Mouse (Mus musculus) forebrain, embryonic 11.5 days (tissue): ENCODE data around the gene Dock1. TPM values are rescaled to one million over a fixed set of nuclear protein-coding genes. Genes with fewer than 3 reads are reported as not detected.

Experiments used
- ATAC-seq: fragments of 200-750 bp; cut with Nextera tagmentation; replicated peaks from 2 replicates; pipeline ENCODE4 v1.8.0; 2017; ENCODE audit warnings: moderate TSS enrichment; ENCODE audit not compliant: low FRiP score
- DNase-seq: peaks from one replicate; pipeline ENCODE4 v3.0.0-alpha.2; 2017; ENCODE audit warnings: low spot score
- H3K27ac ChIP-seq: fragments of 300-500 bp; sonication (generic); 2 replicates; pipeline ENCODE4 v1.5.1; 2014; ENCODE audit warnings: low read depth, low read length
- H3K27me3 ChIP-seq: fragments of 300-500 bp; sonication (generic); 2 replicates; pipeline ENCODE4 v1.6.1; 2014; ENCODE audit warnings: mild to moderate bottlenecking, low read length, mixed read lengths; ENCODE audit not compliant: control insufficient read depth, insufficient read depth
- H3K36me3 ChIP-seq: fragments of 300-500 bp; sonication (generic); 2 replicates; pipeline ENCODE4 v1.6.1; 2014; ENCODE audit warnings: mild to moderate bottlenecking, low read length, moderate library complexity, mixed read lengths; ENCODE audit not compliant: control insufficient read depth, insufficient read depth
- H3K4me1 ChIP-seq: fragments of 300-500 bp; sonication (generic); replicated peaks from 2 replicates; pipeline ENCODE4 v1.6.1; 2014; ENCODE audit warnings: low read length, mixed read lengths; ENCODE audit not compliant: control insufficient read depth, insufficient read depth
- H3K4me2 ChIP-seq: fragments of 300-500 bp; sonication (generic); 2 replicates; pipeline ENCODE4 v1.6.1; 2014; ENCODE audit warnings: low read depth, mild to moderate bottlenecking, low read length, moderate library complexity, mixed read lengths; ENCODE audit not compliant: severe bottlenecking
- H3K4me3 ChIP-seq: fragments of 300-500 bp; sonication (generic); 2 replicates; pipeline ENCODE4 v1.5.1; 2014; ENCODE audit warnings: low read depth, low read length
- H3K9ac ChIP-seq: fragments of 300-500 bp; sonication (generic); 2 replicates; pipeline ENCODE4 v1.6.1; 2014; ENCODE audit warnings: low read length
- H3K9me3 ChIP-seq: fragments of 300-500 bp; sonication (generic); 2 replicates; pipeline ENCODE4 v1.6.1; 2016; ENCODE audit warnings: low read length, mixed read lengths; ENCODE audit not compliant: control insufficient read depth
- WGBS: fragments of 180-500 bp; shearing (Covaris S2); extraction: QIAGEN DNeasy Blood & Tissue Kit; methylation state at CpG from one replicate; pipeline ENCODE4 v1.1.7; 2014; 5-methylcytosine and 5-hydroxymethylcytosine counted together
- polyA plus RNA-seq: library from polyadenylated mRNA; unstranded; fragments of >200 nt; fragmentation: Nextera tagmentation; extraction: Ambion mirVana; gene quantifications from 2 replicates; pipeline ENCODE4 v1.2.1, GENCODE M21; 2014

Dock1 gene
- 24.5 and 26.5 TPM in 2 replicates for polyA plus RNA-seq

DNA sequence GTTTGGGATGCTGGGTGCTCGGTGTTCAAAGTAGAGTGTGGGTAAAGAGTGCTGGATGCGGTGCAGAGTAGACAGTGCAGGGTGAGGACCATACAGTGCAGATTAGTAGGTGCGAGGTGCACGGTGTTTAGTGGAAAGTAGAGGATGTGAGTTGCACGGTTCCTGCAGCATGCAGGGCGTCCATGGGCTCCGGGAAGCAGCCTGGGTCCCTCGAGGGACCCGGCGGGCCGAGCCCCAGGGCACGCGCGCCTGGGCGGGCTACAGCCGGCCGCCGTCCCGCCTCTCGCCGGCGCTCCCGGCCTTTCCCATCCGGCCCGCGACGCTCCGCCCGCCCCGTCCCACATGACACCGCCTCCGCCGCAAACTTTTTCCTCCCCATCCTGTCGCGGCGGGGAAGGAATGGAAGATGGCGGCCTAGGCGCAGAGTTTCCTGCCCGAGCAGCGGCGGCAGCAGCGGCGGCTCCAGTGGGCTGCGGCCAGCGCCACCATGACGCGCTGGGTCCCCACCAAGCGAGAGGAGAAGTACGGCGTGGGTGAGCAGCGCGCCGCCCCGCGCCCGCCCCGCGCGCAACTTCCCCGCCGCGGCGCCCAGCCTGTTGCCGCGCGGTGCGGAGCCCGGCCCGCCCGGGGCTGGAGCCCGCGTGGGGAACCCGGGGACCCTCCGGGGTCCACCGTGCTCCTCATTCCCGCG lies at the start of gene Dock1:
TSS of gene Dock1 (plus strand) at position 343 of the 691 bp plus-strand sequence.
- no peaks in the 10 kb centered on the region; the same call in 1 of the 2 replicates for H3K27me3 ChIP-seq
- DNase-seq, result peak; percentile 83
- ATAC-seq, result peak; percentile 91
- peak within 1 kb of the TSS; percentile 25; the same call in 1 of the 2 replicates for H3K27ac ChIP-seq
- H3K9ac ChIP-seq, result peak within 1 kb of the TSS; percentile 93
- peak within 1 kb of the TSS; percentile 56 for H3K4me3 ChIP-seq
- no peaks in the 10 kb centered on the region for H3K9me3 ChIP-seq
- H3K4me2 ChIP-seq, result peak within 1 kb of the TSS; percentile 90
- no peaks in the 10 kb centered on the region for H3K36me3 ChIP-seq
- H3K4me1 ChIP-seq, result peaks cover 5% of the 10 kb centered on the region; the same call in 1 of the 2 replicates
- 2% methylated on average over 72 of the region's 77 CpGs for WGBS

DNA sequence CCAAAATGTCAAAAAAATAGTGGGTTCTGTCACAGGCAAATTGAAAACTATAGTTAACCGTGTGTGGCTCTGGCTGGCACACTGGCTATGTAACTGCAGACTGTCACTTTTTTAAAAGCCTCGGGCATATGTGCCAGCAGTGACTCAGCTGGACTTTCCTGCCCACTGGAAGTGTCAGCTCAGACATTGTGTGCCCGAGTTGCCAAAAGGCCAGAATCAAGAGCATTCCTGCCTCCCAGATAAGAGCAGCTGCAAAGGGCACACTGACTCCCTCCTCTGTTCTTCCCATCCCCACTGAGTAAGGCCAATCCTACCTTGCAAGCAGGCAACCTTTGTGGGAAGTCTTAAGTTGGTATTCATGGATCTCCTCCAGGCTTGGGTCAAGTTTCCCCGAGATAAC lies 42.5 kb upstream of the Dock1 start:
- ATAC-seq (no peak), DNase-seq (no peak)

DNA sequence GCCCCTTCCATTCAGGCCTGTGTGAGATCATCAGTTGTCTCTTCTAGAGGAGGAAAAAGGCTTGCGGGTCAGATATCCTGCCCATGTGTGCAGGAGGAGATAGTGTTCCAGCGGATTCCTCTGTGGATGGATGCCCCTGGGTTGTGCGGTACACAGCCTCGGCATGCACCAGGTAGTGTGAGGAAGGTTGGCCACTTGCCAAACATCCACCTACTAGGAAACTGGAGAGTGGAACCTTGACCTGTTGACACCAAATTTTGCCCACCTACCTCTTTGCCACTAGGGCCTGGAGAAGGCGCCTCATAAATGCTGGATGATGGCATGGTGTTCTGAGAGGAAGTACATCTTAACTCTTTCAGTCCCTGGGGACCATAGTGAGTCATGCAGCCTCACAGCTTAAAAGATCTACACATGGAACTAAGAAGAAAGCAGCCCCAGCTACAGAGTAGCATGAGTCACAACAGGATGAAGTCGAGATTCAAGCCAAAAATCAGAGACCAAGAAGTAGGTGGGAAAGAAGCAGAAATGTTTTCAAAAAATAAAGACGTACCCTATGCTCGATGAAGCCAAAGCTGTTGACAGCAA lies 20.1 kb upstream of the Dock1 start:
- Histone ChIP-seq H3K36me3 (no peaks in the 10 kb centered on the region), H3K27me3 (no peaks in the 10 kb centered on the region), H3K4me1 (no peaks in the 10 kb centered on the region), H3K4me3 (no peak overlapping the region), H3K27ac (no peak overlapping the region), H3K9me3 (no peaks in the 10 kb centered on the region), H3K9ac (no peak overlapping the region), H3K4me2 (no peak overlapping the region)
- ATAC-seq (no peak), DNase-seq (no peak)
- WGBS, result 85% methylated on average over 8 of the region's 8 CpGs

More for the DNA sequence above, 42.5 kb upstream of the Dock1 start:
- H3K36me3 ChIP-seq, result no peaks in the 10 kb centered on the region
- no peak overlapping the region for H3K27ac ChIP-seq
- H3K4me2 ChIP-seq, result no peak overlapping the region
- no peaks in the 10 kb centered on the region for H3K27me3 ChIP-seq
- no peak overlapping the region for H3K9ac ChIP-seq
- no peaks in the 10 kb centered on the region for H3K4me1 ChIP-seq
- WGBS, result 89% methylated on average over 4 of the region's 4 CpGs
- no peak overlapping the region for H3K4me3 ChIP-seq
- H3K9me3 ChIP-seq, result no peaks in the 10 kb centered on the region

DNA sequence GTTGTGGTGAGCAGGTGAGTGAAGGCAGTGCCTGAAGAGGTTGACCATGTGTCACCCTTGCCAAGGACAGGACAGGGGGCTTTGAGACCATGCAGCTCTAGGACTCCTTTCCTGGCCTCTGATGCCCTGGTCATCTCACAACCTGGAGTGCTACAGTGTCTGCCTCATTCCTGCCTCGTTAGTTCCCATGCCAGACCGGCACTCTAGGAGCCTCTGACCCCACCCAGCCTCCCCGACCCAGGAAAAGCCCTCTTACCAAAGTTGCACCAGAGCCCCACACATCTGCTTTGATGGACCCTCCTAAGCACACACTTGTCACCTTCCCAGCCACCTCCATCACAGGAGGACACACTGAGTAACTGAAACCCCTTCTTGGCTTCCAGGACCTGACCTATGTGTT lies 19.4 kb upstream of the Dock1 start:
- DNase-seq, result no peak
- no peaks in the 10 kb centered on the region for H3K4me1 ChIP-seq
- H3K9ac ChIP-seq, result no peak overlapping the region
- no peak overlapping the region for H3K4me3 ChIP-seq
- 90% methylated on average over 3 of the region's 3 CpGs for WGBS
- H3K27ac ChIP-seq, result no peak overlapping the region
- no peaks in the 10 kb centered on the region for H3K9me3 ChIP-seq
- no peak overlapping the region for H3K4me2 ChIP-seq
- no peaks in the 10 kb centered on the region for H3K36me3 ChIP-seq
- H3K27me3 ChIP-seq, result no peaks in the 10 kb centered on the region
- no peak for ATAC-seq

DNA sequence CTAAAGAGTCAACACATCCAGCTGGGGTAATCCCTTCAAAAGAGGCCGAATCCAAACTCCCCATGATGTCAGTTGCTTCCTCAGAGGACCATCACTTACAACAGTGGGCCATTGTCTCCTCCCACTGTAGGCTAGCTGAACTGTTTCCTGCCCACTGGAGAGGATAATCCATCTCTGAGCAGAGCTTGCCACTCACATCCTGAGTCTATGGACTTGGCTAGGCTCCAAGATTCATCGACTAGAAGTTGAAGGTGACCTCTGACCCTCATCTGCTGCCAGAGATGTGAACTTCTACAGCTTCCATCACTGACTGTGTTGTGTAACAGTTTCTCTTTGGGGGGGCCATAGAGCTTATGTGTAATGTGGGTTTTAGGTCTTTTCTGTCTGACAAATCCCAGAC lies 7.2 kb upstream of the Dock1 start:
- ATAC-seq (no peak), DNase-seq (peak; percentile 21)
- H3K27me3 ChIP-seq, result no peaks in the 10 kb centered on the region
- WGBS, result 27% methylated on average over 2 of the region's 2 CpGs
- no peak overlapping the region for H3K4me3 ChIP-seq
- H3K4me1 ChIP-seq, result no peaks in the 10 kb centered on the region
- H3K36me3 ChIP-seq, result no peaks in the 10 kb centered on the region
- no peak overlapping the region for H3K27ac ChIP-seq
- peaks cover 3% of the 10 kb centered on the region; the same call in 1 of the 2 replicates for H3K9me3 ChIP-seq
- H3K4me2 ChIP-seq, result no peak overlapping the region
- H3K9ac ChIP-seq, result no peak overlapping the region

DNA sequence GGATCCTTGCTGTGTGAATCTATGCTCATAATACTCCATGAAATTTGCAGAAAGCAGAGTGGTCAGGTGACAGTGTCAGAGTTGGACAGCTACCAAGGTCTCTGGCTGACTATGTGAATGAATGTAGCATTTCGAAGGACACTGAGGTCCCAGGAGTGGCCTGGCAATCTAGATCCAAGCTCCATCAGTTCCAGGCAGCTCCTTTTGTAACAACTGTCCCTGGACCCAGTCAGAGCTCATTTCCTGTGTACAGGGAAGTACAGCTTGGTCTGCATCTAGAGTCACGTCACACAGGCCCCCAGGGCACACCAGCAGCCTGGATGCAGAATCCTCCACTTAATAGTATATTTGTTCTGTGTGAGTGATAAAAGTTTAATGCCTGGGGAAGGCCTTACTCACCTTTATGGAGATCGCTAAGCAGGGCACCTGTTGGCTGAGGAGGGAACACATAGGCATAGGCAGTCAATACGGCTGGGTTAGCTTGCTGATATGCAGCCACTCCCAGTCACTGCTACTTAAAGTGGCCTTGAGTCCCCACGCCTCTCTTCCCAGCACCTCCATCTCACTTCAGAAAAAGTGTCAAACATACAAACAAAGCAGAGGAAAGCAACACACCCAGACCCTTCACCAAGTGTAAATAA lies 4.7 kb upstream of the Dock1 start:
- 88% methylated on average over 5 of the region's 5 CpGs for WGBS
- Histone ChIP-seq H3K4me1 (no peaks in the 10 kb centered on the region), H3K4me2 (no peak overlapping the region), H3K27ac (no peak overlapping the region), H3K27me3 (no peaks in the 10 kb centered on the region; the same call in 1 of the 2 replicates), H3K4me3 (no peak overlapping the region), H3K36me3 (no peaks in the 10 kb centered on the region), H3K9ac (no peak overlapping the region), H3K9me3 (no peaks in the 10 kb centered on the region)
- no peak for ATAC-seq
- DNase-seq, result peak; percentile 16

DNA sequence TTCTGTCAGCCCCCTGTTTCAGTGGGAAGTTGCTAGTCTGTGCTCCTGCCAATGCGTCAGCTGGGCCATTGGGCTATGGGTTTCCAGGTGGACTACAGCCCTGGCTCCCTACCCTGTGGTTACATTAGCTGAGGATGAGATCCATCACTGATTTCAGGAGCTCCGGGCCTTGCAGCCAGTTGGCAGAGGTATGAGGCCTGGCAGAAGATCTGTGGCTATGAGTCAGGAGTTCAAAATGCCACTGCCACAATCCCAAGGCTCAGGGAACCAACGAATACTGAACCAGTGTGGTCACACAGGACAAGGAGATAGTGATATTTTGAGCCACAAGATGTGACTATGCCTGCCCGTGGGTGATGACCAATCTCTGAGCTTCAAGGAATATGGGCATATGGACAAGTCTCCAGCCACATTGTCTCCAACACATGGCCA lies 3.2 kb upstream of the Dock1 start:
- Histone ChIP-seq H3K4me2 (no peak overlapping the region), H3K36me3 (no peaks in the 10 kb centered on the region), H3K9me3 (no peaks in the 10 kb centered on the region), H3K9ac (no peak overlapping the region), H3K27me3 (no peaks in the 10 kb centered on the region; the same call in 1 of the 2 replicates), H3K4me1 (peaks cover 5% of the 10 kb centered on the region; the same call in 1 of the 2 replicates), H3K27ac (no peak overlapping the region), H3K4me3 (no peak overlapping the region)
- 83% methylated on average over 4 of the region's 4 CpGs for WGBS
- ATAC-seq (no peak), DNase-seq (peak; percentile 34)

DNA sequence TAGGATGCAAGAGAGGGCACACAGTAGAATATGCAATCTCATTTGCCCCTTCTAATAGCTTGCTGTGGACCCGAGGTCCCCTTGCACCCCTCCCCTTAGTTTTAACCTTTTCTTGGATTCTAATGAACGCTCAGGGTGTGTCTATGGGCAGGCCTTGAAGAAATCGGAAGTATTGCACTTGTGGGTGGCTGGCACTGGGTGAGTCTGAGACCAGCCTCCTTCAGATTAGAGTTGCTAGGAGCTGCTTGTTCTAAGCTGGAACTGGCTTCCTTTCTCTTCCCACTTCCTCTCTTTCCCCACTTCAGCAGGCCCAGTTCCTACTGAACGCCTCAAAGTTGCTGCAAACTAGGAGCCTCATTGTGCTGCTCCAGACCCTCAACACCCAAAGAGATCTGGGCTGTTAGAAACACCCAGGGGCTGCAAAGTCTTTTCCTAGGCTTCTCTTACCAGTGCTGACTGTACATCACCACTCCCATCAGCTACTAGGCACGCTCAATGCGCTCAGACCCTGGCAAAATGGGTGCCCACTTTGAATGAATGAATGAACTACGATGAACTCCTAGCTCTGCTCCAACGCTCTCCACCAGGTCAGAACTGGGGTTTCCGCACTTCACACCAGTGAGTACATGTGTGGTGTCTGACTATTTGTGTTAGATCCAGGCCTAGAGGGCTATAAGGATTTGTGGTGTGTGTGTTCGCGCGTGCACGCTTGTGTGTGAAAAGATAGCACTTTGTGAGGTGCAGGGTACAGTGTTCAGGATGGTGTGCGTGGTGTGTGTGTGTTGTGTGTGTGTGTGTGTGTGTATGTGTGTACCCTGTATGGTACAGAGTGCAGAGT lies 761 bp upstream of the Dock1 start:
- WGBS, result 91% methylated on average over 14 of the region's 14 CpGs
- Histone ChIP-seq H3K4me1 (peaks cover 5% of the 10 kb centered on the region; the same call in 1 of the 2 replicates), H3K9me3 (no peaks in the 10 kb centered on the region), H3K27ac (no peak overlapping the region), H3K27me3 (no peaks in the 10 kb centered on the region; the same call in 1 of the 2 replicates), H3K9ac (no peak overlapping the region), H3K4me2 (peak overlapping the region; percentile 90; the same call in 1 of the 2 replicates), H3K36me3 (no peaks in the 10 kb centered on the region), H3K4me3 (peak overlapping the region; percentile 56; the same call in 1 of the 2 replicates)
- ATAC-seq (no peak), DNase-seq (no peak)
